Mouse (Mus musculus) erythroblast, embryonic 14.5 days (primary cell): ENCODE measurements at regions not wholly inside any gene's neighbourhood (a gene's known extent, or its start where the extent isn't known, plus 50 kb on each side); places are given as distances from the start of the nearest gene placed in this dataset.

Experiments
- GATA1 ChIP-seq: IDR thresholded peaks from 2 replicates; pipeline ENCODE4 v1.6.1; 2012; ENCODE audit warnings: low read length, inconsistent platforms, mixed read lengths
- TAL1 ChIP-seq: IDR thresholded peaks from 3 replicates; pipeline ENCODE4 v1.6.1; 2012; ENCODE audit warnings: low read length, inconsistent platforms, mixed read lengths

- TF ChIP-seq GATA1 (no peak), TAL1 (no peak)
Measured at GRCm38 (mm10) chr2:78459444-78459843, 408.5 kb upstream of the Ube2e3 start.
